Mouse (Mus musculus): ENCODE data around the gene Agpat4.

- TF ChIP-seq POLR2A (IDR thresholded peaks at IDR 0.05; ENCODE audit: extremely low read depth, insufficient read depth, low read length) (no peak), CTCF (IDR thresholded peaks at IDR 0.05; ENCODE audit: extremely low read depth, insufficient read depth, low read length) (no peak)
Observed at GRCm38 (mm10) chr17:12170791-12171497, 52.4 kb downstream of the Agpat4 start.
